Mouse (Mus musculus) stomach, embryonic 16.5 days (tissue): Measurements from ENCODE around the gene Olfr98. TPM values are rescaled to one million over a fixed set of nuclear protein-coding genes. Genes with fewer than 3 reads are reported as not detected.

Experiments used
- ATAC-seq: fragments of 200-750 bp; cut with Nextera tagmentation; 2 replicates; pipeline ENCODE4 v1.8.0; 2017; ENCODE audit warnings: moderate number of reproducible peaks, moderate TSS enrichment; ENCODE audit not compliant: insufficient read depth, low FRiP score
- H3K27ac ChIP-seq: fragments of 300-500 bp; sonication (generic); 2 replicates; pipeline ENCODE4 v1.5.1; 2014; ENCODE audit warnings: low read length
- H3K27me3 ChIP-seq: fragments of 300-500 bp; sonication (generic); 2 replicates; pipeline ENCODE4 v1.6.1; 2014; ENCODE audit warnings: low read length, control low read depth, mixed read lengths; ENCODE audit not compliant: control insufficient read depth, insufficient read depth
- H3K36me3 ChIP-seq: fragments of 300-500 bp; sonication (generic); 2 replicates; pipeline ENCODE4 v1.6.1; 2014; ENCODE audit warnings: low read length; ENCODE audit not compliant: control insufficient read depth, insufficient read depth
- H3K4me1 ChIP-seq: fragments of 300-500 bp; sonication (generic); 2 replicates; pipeline ENCODE4 v1.6.1; 2014; ENCODE audit warnings: low read length, control low read depth, mixed read lengths; ENCODE audit not compliant: control insufficient read depth, insufficient read depth
- H3K4me2 ChIP-seq: fragments of 300-500 bp; sonication (generic); 2 replicates; pipeline ENCODE4 v1.6.1; 2014; ENCODE audit warnings: low read depth, low read length, mixed read lengths
- H3K4me3 ChIP-seq: fragments of 300-500 bp; sonication (generic); replicated peaks from 2 replicates; pipeline ENCODE4 v1.5.1; 2014; ENCODE audit warnings: mild to moderate bottlenecking, low read length
- H3K9ac ChIP-seq: fragments of 300-500 bp; sonication (generic); 2 replicates; pipeline ENCODE4 v1.6.1; 2014; ENCODE audit warnings: low read length
- H3K9me3 ChIP-seq: fragments of 300-500 bp; sonication (generic); replicated peaks from 2 replicates; pipeline ENCODE4 v1.6.1; 2016; ENCODE audit warnings: low read length, control low read depth; ENCODE audit not compliant: control insufficient read depth
- WGBS: fragments of 180-500 bp; shearing (Covaris S2); extraction: QIAGEN DNeasy Blood & Tissue Kit; methylation state at CpG from one replicate; pipeline ENCODE4 v1.1.7; 2014; 5-methylcytosine and 5-hydroxymethylcytosine counted together
- polyA plus RNA-seq: library from polyadenylated mRNA; unstranded; fragments of >200 nt; fragmentation: Nextera tagmentation; extraction: Ambion mirVana; gene quantifications from 2 replicates; pipeline ENCODE4 v1.2.1, GENCODE M21; 2015

The Olfr98 gene
- polyA plus RNA-seq, 1 experiment from 2014 or later: not detected

DNA sequence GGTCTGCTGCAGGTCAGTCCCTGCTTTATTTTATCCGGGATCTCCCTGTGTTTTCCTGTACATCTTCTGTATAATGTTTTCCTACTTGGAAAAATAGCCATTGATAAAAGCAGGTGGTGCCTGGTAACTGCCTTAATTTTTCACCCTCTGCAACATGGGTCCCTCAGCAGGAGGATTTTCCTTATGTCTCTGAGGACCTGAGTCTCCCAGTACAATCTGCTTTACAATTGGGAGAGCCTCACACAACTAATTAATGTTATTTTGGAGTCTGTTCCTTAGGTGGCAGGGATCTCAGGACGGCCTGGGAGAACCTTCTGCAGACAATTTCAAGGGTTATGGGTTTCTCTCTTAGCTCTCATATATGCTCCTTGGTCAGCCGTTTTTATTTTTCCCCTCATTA lies 50.5 kb downstream of the Olfr98 start, which contains the start of gene Olfr95:
TSS of gene Olfr95 (minus strand) at position 101 of the 400 bp plus-strand sequence.
- Histone ChIP-seq H3K27ac (no peak within 1 kb of the TSS), H3K4me3 (no peak within 1 kb of the TSS), H3K36me3 (no peaks in the 10 kb centered on the region), H3K4me1 (no peaks in the 10 kb centered on the region), H3K9me3 (0 out of 2 replicates have a peak, but pooled peaks cover 3% of the 10 kb centered on the region), H3K4me2 (no peak within 1 kb of the TSS), H3K9ac (no peak within 1 kb of the TSS), H3K27me3 (peaks cover 12% of the 10 kb centered on the region)
- ATAC-seq: no peak
- WGBS: 73% methylated on average over 3 of the region's 3 CpGs

Other genes starting within 250 kb of the Olfr98 start
- gene Mog, start 240.4 kb downstream of the Olfr98 start, polyA plus RNA-seq: 0.21 TPM in 1 of 2 replicates, not detected in the other
- 7.2 and 7.5 TPM in 2 replicates for gene Gabbr1, start 217.8 kb downstream of the Olfr98 start, polyA plus RNA-seq
- not detected in 2 replicates for gene Olfr90, start 175.2 kb downstream of the Olfr98 start, polyA plus RNA-seq
- gene Olfr91, start 165.5 kb downstream of the Olfr98 start, polyA plus RNA-seq: not detected in 2 replicates
- not detected in 2 replicates for gene Olfr92, start 143.7 kb downstream of the Olfr98 start, polyA plus RNA-seq
- not detected in 2 replicates for gene Olfr93, start 102.3 kb downstream of the Olfr98 start, polyA plus RNA-seq
- not detected in 2 replicates for gene Ubd, start 69.9 kb downstream of the Olfr98 start, polyA plus RNA-seq
- gene Olfr94, start 62.8 kb downstream of the Olfr98 start, polyA plus RNA-seq: not detected in 2 replicates
- not detected in 2 replicates for gene Olfr95, start 50.6 kb downstream of the Olfr98 start, polyA plus RNA-seq
- not detected in 2 replicates for gene Olfr96, start 43.6 kb downstream of the Olfr98 start, polyA plus RNA-seq
- gene Olfr97, start 26.4 kb downstream of the Olfr98 start, polyA plus RNA-seq: not detected in 2 replicates
- 3.2 and 4.0 TPM in 2 replicates for gene H2-M3, start 6.5 kb upstream of the Olfr98 start, polyA plus RNA-seq
- not detected in 2 replicates for gene Olfr99, start 19.7 kb upstream of the Olfr98 start, polyA plus RNA-seq
- gene Olfr101, start 40.6 kb upstream of the Olfr98 start, polyA plus RNA-seq: not detected in 2 replicates
- not detected in 2 replicates for gene Olfr102, start 53.3 kb upstream of the Olfr98 start, polyA plus RNA-seq
- gene Olfr103, start 75.9 kb upstream of the Olfr98 start, polyA plus RNA-seq: not detected in 2 replicates
- not detected in 2 replicates for gene Olfr104-ps, start 95.8 kb upstream of the Olfr98 start, polyA plus RNA-seq
- not detected in 2 replicates for gene Olfr105-ps, start 115.3 kb upstream of the Olfr98 start, polyA plus RNA-seq
- not detected in 2 replicates for gene Olfr106-ps, start 126.6 kb upstream of the Olfr98 start, polyA plus RNA-seq
- not detected in 2 replicates for gene Olfr107, start 135.5 kb upstream of the Olfr98 start, polyA plus RNA-seq
- gene Olfr108, start 181.7 kb upstream of the Olfr98 start, polyA plus RNA-seq: not detected in 2 replicates
- gene Olfr109, start 195.2 kb upstream of the Olfr98 start, polyA plus RNA-seq: not detected in 2 replicates
- not detected in 2 replicates for gene H2-M2, start 219.8 kb upstream of the Olfr98 start, polyA plus RNA-seq
- gene Olfr110, start 228.7 kb upstream of the Olfr98 start, polyA plus RNA-seq: not detected in 2 replicates
- not detected in 2 replicates for gene Olfr111, start 244.3 kb upstream of the Olfr98 start, polyA plus RNA-seq